Mouse (Mus musculus) intestine, embryonic 15.5 days (tissue): ENCODE measurements around the gene Cd28. TPM values are rescaled to one million over a fixed set of nuclear protein-coding genes. Genes with fewer than 3 reads are reported as not detected.

Source experiments
- ATAC-seq: fragments of 200-750 bp; cut with Nextera tagmentation; 2 replicates; pipeline ENCODE4 v1.8.0; 2017; ENCODE audit warnings: moderate TSS enrichment, moderate library complexity
- H3K27ac ChIP-seq: fragments of 300-500 bp; sonication (generic); 2 replicates; pipeline ENCODE4 v1.5.1; 2015; ENCODE audit warnings: mild to moderate bottlenecking, inconsistent platforms
- H3K27me3 ChIP-seq: fragments of 300-500 bp; sonication (generic); replicated peaks from 2 replicates; pipeline ENCODE4 v1.6.1; 2015; ENCODE audit warnings: inconsistent platforms
- H3K36me3 ChIP-seq: fragments of 300-500 bp; sonication (generic); 2 replicates; pipeline ENCODE4 v1.6.1; 2015; ENCODE audit warnings: inconsistent platforms
- H3K4me1 ChIP-seq: fragments of 300-500 bp; sonication (generic); replicated peaks from 2 replicates; pipeline ENCODE4 v1.6.1; 2015; ENCODE audit warnings: inconsistent platforms
- H3K4me2 ChIP-seq: fragments of 300-500 bp; sonication (generic); replicated peaks from 2 replicates; pipeline ENCODE4 v1.6.1; 2015; ENCODE audit warnings: mild to moderate bottlenecking, inconsistent platforms
- H3K4me3 ChIP-seq: fragments of 300-500 bp; sonication (generic); replicated peaks from 2 replicates; pipeline ENCODE4 v1.5.1; 2015; ENCODE audit warnings: inconsistent platforms
- H3K9ac ChIP-seq: fragments of 300-500 bp; sonication (generic); 2 replicates; pipeline ENCODE4 v1.6.1; 2015; ENCODE audit warnings: inconsistent platforms
- H3K9me3 ChIP-seq: fragments of 300-500 bp; sonication (generic); 2 replicates; pipeline ENCODE4 v1.6.1; 2016; ENCODE audit warnings: inconsistent platforms
- WGBS: fragments of 180-500 bp; shearing (Covaris S2); methylation state at CpG from one replicate; pipeline ENCODE4 v1.1.7; 2015; 5-methylcytosine and 5-hydroxymethylcytosine counted together
- polyA plus RNA-seq: library from polyadenylated mRNA; unstranded; fragments of >200 nt; fragmentation: Nextera tagmentation; extraction: Ambion mirVana; gene quantifications from 2 replicates; pipeline ENCODE4 v1.2.1, GENCODE M21; 2015

Gene Cd28
- polyA plus RNA-seq, 1 experiment from 2014 or later: 0.25 TPM

GRCm38 (mm10) chr1:60752986-60753385 lies 36.4 kb downstream of the Cd28 start:
- 71% methylated on average over 1 of the region's 1 CpGs for WGBS
- Histone ChIP-seq H3K4me1 (no peaks in the 10 kb centered on the region), H3K4me3 (no peak overlapping the region), H3K4me2 (no peak overlapping the region), H3K9me3 (no peaks in the 10 kb centered on the region), H3K27ac (no peak overlapping the region), H3K27me3 (no peaks in the 10 kb centered on the region), H3K9ac (no peak overlapping the region), H3K36me3 (no peaks in the 10 kb centered on the region)
- no peak for ATAC-seq

- Histone ChIP-seq H3K27me3 (no peaks in the 10 kb centered on the region), H3K4me1 (no peaks in the 10 kb centered on the region), H3K9me3 (no peaks in the 10 kb centered on the region), H3K36me3 (no peaks in the 10 kb centered on the region), H3K9ac (no peak overlapping the region), H3K27ac (no peak overlapping the region), H3K4me3 (no peak overlapping the region), H3K4me2 (no peak overlapping the region)
- WGBS: 92% methylated on average over 12 of the region's 12 CpGs
- no peak for ATAC-seq
Measured at GRCm38 (mm10) chr1:60753981-60754380, 37.4 kb downstream of the Cd28 start.

DNA sequence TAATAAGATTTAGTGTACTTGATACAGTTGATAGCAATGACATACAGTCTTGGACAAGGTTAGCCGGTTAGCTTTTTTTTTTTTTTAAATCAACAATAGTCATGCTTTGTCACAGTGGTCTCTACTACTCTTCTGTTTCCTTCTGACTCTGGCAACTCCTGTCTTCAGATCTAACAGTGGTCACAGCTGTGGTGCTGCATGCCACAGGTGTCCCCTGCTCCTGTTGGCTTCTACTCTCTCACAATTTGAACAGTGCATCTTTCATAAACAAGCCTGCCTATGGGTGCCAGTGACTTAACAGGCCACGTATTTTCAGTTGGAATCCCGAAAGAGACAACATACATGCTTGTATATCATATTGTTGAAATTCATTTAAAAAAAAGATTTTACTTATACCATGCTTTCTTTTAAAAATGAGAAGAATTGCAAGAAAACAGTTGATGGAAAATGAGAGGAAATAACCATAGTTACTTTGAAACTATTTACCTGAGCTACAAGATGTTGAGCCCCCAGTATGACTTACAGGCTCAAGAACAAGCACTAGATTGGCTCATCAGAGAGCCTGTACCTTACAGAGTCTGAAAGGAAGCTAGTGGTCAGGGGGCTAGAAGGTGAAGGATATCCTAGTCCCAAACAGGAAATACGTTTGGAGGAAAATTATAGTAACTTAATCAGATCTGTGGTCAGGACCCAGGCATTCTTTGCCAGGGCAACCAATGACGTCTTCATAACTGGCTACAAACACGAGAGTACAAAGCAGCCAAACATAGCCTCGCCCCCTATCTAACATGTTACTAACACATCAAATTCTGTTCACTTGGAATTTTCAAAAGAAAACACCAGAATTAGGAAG lies 39.0 kb downstream of the Cd28 start:
- H3K9me3 ChIP-seq: no peaks in the 10 kb centered on the region
- H3K4me3 ChIP-seq: no peak overlapping the region
- WGBS: 79% methylated on average over 7 of the region's 7 CpGs
- H3K27me3 ChIP-seq: no peaks in the 10 kb centered on the region
- H3K9ac ChIP-seq: no peak overlapping the region
- no peak overlapping the region for H3K4me2 ChIP-seq
- no peaks in the 10 kb centered on the region for H3K4me1 ChIP-seq
- no peak for ATAC-seq
- no peaks in the 10 kb centered on the region for H3K36me3 ChIP-seq
- H3K27ac ChIP-seq: no peak overlapping the region

- no peak for ATAC-seq
- H3K4me1 ChIP-seq: no peaks in the 10 kb centered on the region
- H3K9ac ChIP-seq: no peak overlapping the region
- H3K9me3 ChIP-seq: no peaks in the 10 kb centered on the region
- H3K4me2 ChIP-seq: no peak overlapping the region
- H3K36me3 ChIP-seq: no peaks in the 10 kb centered on the region
- no peaks in the 10 kb centered on the region for H3K27me3 ChIP-seq
- H3K27ac ChIP-seq: no peak overlapping the region
- no peak overlapping the region for H3K4me3 ChIP-seq
- WGBS: 95% methylated on average over 2 of the region's 2 CpGs
Measured at GRCm38 (mm10) chr1:60757631-60758030, 41.0 kb downstream of the Cd28 start.

DNA sequence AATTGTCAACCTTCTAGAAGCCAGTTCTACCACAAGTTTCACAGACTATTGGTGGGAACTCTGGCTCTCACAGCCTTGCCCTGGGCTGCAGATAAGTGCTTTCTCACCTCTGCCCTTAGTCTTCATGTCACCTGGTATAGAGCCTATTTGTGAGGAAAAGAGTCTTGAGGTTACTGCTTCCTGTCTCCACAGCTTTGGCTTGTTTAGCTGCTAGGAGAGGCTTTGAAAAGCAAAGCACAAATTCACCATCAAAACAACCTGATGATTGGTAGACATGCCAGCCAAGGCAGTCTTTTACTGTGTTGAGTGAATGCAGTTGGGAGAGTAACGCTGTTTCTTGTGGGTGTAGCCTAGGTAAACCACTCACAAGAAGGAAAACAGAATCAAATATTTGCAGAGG lies 41.6 kb downstream of the Cd28 start:
- H3K36me3 ChIP-seq: no peaks in the 10 kb centered on the region
- H3K4me2 ChIP-seq: no peak overlapping the region
- no peaks in the 10 kb centered on the region for H3K27me3 ChIP-seq
- no peaks in the 10 kb centered on the region for H3K4me1 ChIP-seq
- 75% methylated on average over 1 of the region's 1 CpGs for WGBS
- no peak overlapping the region for H3K27ac ChIP-seq
- no peak for ATAC-seq
- H3K9ac ChIP-seq: no peak overlapping the region
- H3K4me3 ChIP-seq: no peak overlapping the region
- no peaks in the 10 kb centered on the region for H3K9me3 ChIP-seq

GRCm38 (mm10) chr1:60759563-60760335 lies 43.1 kb downstream of the Cd28 start:
- Histone ChIP-seq H3K4me1 (no peaks in the 10 kb centered on the region), H3K27me3 (no peaks in the 10 kb centered on the region), H3K4me2 (no peak overlapping the region), H3K9me3 (no peaks in the 10 kb centered on the region), H3K27ac (no peak overlapping the region), H3K36me3 (no peaks in the 10 kb centered on the region), H3K4me3 (no peak overlapping the region), H3K9ac (no peak overlapping the region)
- 66% methylated on average over 7 of the region's 7 CpGs for WGBS
- ATAC-seq: no peak

- Histone ChIP-seq H3K9ac (no peak overlapping the region), H3K36me3 (no peaks in the 10 kb centered on the region), H3K27ac (no peak overlapping the region), H3K27me3 (no peaks in the 10 kb centered on the region), H3K4me1 (no peaks in the 10 kb centered on the region), H3K4me2 (no peak overlapping the region), H3K4me3 (no peak overlapping the region), H3K9me3 (no peaks in the 10 kb centered on the region)
- no peak for ATAC-seq
- 80% methylated on average over 3 of the region's 3 CpGs for WGBS
Measured at GRCm38 (mm10) chr1:60760475-60760874, 43.9 kb downstream of the Cd28 start.

DNA sequence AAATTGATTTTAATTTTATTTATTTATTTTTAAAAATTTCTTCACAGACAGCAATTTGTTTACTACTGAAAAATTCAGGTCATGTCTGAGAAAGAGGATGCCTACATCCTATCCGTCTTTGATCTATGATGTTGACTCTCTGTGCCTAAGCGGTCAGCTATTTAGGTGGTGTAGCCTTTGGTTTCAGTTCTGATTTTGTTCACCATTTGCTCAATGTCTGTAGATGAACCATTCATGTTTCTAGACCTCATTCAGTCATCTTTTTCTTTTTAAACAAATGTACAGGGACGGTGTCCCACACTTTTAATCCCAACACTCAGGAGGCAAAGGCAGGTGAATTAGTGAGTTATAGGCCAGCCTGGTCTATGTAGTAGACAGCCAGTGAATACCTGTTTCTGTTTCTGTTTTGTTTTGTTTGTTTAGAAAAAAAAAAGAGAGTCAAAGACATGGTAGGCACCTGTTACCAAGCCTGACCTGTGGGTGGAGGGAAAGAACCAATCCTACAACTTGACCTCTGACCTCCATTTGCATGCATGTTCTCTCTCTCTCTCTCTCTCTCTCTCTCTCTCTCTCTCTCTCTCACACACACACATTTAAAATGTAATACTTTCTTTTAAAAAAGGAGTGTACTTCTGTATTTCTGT lies 45.0 kb downstream of the Cd28 start:
- no peak overlapping the region for H3K27ac ChIP-seq
- no peaks in the 10 kb centered on the region for H3K27me3 ChIP-seq
- H3K4me3 ChIP-seq: no peak overlapping the region
- no peaks in the 10 kb centered on the region for H3K4me1 ChIP-seq
- no peak for ATAC-seq
- H3K4me2 ChIP-seq: no peak overlapping the region
- 95% methylated on average over 3 of the region's 3 CpGs for WGBS
- no peak overlapping the region for H3K9ac ChIP-seq
- no peaks in the 10 kb centered on the region for H3K9me3 ChIP-seq
- no peaks in the 10 kb centered on the region for H3K36me3 ChIP-seq

- Histone ChIP-seq H3K4me3 (no peak overlapping the region), H3K27me3 (no peaks in the 10 kb centered on the region), H3K9me3 (no peaks in the 10 kb centered on the region), H3K4me1 (no peaks in the 10 kb centered on the region), H3K36me3 (no peaks in the 10 kb centered on the region), H3K27ac (no peak overlapping the region), H3K9ac (no peak overlapping the region), H3K4me2 (no peak overlapping the region)
- WGBS: 84% methylated on average over 1 of the region's 1 CpGs
- no peak for ATAC-seq
Measured at GRCm38 (mm10) chr1:60762451-60762850, 45.9 kb downstream of the Cd28 start.

- no peak overlapping the region for H3K4me3 ChIP-seq
- H3K36me3 ChIP-seq: no peaks in the 10 kb centered on the region
- WGBS: 88% methylated on average over 20 of the region's 20 CpGs
- no peak overlapping the region for H3K9ac ChIP-seq
- H3K4me1 ChIP-seq: no peaks in the 10 kb centered on the region
- H3K4me2 ChIP-seq: no peak overlapping the region
- H3K27ac ChIP-seq: no peak overlapping the region
- no peaks in the 10 kb centered on the region for H3K9me3 ChIP-seq
- ATAC-seq: no peak
- no peaks in the 10 kb centered on the region for H3K27me3 ChIP-seq
Measured at GRCm38 (mm10) chr1:60762916-60763315, 46.3 kb downstream of the Cd28 start.

GRCm38 (mm10) chr1:60771771-60772170 lies 55.2 kb downstream of the Cd28 start:
- Histone ChIP-seq H3K4me1 (no peaks in the 10 kb centered on the region), H3K27me3 (no peaks in the 10 kb centered on the region), H3K36me3 (no peaks in the 10 kb centered on the region), H3K4me2 (no peak overlapping the region), H3K9me3 (no peaks in the 10 kb centered on the region), H3K27ac (no peak overlapping the region), H3K9ac (no peak overlapping the region), H3K4me3 (no peak overlapping the region)
- no peak for ATAC-seq
- 94% methylated on average over 7 of the region's 7 CpGs for WGBS

GRCm38 (mm10) chr1:60773231-60773630 lies 56.6 kb downstream of the Cd28 start:
- H3K9me3 ChIP-seq: no peaks in the 10 kb centered on the region
- no peaks in the 10 kb centered on the region for H3K36me3 ChIP-seq
- no peak overlapping the region for H3K27ac ChIP-seq
- no peak for ATAC-seq
- H3K4me2 ChIP-seq: no peak overlapping the region
- H3K4me1 ChIP-seq: no peaks in the 10 kb centered on the region
- H3K27me3 ChIP-seq: no peaks in the 10 kb centered on the region
- H3K9ac ChIP-seq: no peak overlapping the region
- 49% methylated on average over 3 of the region's 3 CpGs for WGBS
- no peak overlapping the region for H3K4me3 ChIP-seq
